Mouse (Mus musculus) monocyte, adult 5-6 weeks (primary cell): ENCODE data around the gene Hnmt. TPM values are rescaled to one million over a fixed set of nuclear protein-coding genes. Genes with fewer than 3 reads are reported as not detected.
A peak's percentile ranks its signal among the peaks of the same experiment; 100 is the strongest.
"Not testable (repeated sequence)": the region's sequence is repeated elsewhere in the genome, so short reads cannot be mapped to it uniquely, and the experiment has no call there.

Experiments used
- ATAC-seq: fragments of 153-309, 156-312 bp; replicated peaks from 2 replicates; pipeline ENCODE4 v1.8.0; 2017; ENCODE audit warnings: mild to moderate bottlenecking; ENCODE audit not compliant: low TSS enrichment, insufficient number of reproducible peaks, severe bottlenecking, poor library complexity, low FRiP score
- total RNA-seq: library from RNA; stranded (forward); fragments of 200-1000, 200-491, 200-594 nt; gene quantifications from 3 replicates; pipeline ENCODE4 v1.2.3, GENCODE M21; 2017

The Hnmt gene
- 16.4 to 33.7 TPM (median 26.7 TPM) in 3 replicates for total RNA-seq

- ATAC-seq, result no peak
Observed at GRCm38 (mm10) chr2:24049344-24049990, at the start of gene Hnmt. Hnmt (minus strand) TSS chr2:24049394.

GRCm38 (mm10) chr2:24096495-24096894 lies 47.3 kb upstream of the Hnmt start, which contains the start of gene Tbpl2:
Tbpl2 (minus strand) TSS chr2:24096595.
- no peak for ATAC-seq

- ATAC-seq, result no peak
Observed at GRCm38 (mm10) chr2:24090921-24091320, 41.7 kb upstream of the Hnmt start.

GRCm38 (mm10) chr2:24050459-24050858 lies 1.3 kb upstream of the Hnmt start:
- no peak for ATAC-seq

GRCm38 (mm10) chr2:24048480-24049097 lies 605 bp downstream of the Hnmt start:
- 0 out of 2 replicates have a peak, but pooled peaks have one; percentile 31 for ATAC-seq

GRCm38 (mm10) chr2:24047551-24048479 lies 1.4 kb downstream of the Hnmt start:
- ATAC-seq, result no peak

- ATAC-seq, result no peak
Observed at GRCm38 (mm10) chr2:24042901-24043300, 6.3 kb downstream of the Hnmt start.

GRCm38 (mm10) chr2:24040531-24040930 lies 8.7 kb downstream of the Hnmt start:
- no peak for ATAC-seq

- ATAC-seq, result not testable (repeated sequence)
Observed at GRCm38 (mm10) chr2:24019386-24019785, 29.8 kb downstream of the Hnmt start.

- ATAC-seq, result no peak
Observed at GRCm38 (mm10) chr2:24018966-24019365, 30.2 kb downstream of the Hnmt start.

- no peak for ATAC-seq
Observed at GRCm38 (mm10) chr2:24014957-24015356, 34.2 kb downstream of the Hnmt start.

GRCm38 (mm10) chr2:23999323-23999722 lies 49.9 kb downstream of the Hnmt start:
- ATAC-seq, result no peak

GRCm38 (mm10) chr2:23998836-23999235 lies 50.4 kb downstream of the Hnmt start:
- no peak for ATAC-seq

GRCm38 (mm10) chr2:23996830-23997229 lies 52.4 kb downstream of the Hnmt start:
- ATAC-seq, result no peak

GRCm38 (mm10) chr2:23990034-23990573 lies 59.1 kb downstream of the Hnmt start:
- not testable (repeated sequence) for ATAC-seq

- ATAC-seq, result no peak
Observed at GRCm38 (mm10) chr2:23987283-23987682, 61.9 kb downstream of the Hnmt start.

- ATAC-seq, result no peak
Observed at GRCm38 (mm10) chr2:23983343-23983742, 65.9 kb downstream of the Hnmt start.

GRCm38 (mm10) chr2:23982860-23983259 lies 66.3 kb downstream of the Hnmt start:
- ATAC-seq, result no peak

GRCm38 (mm10) chr2:23960659-23961274 lies 88.4 kb downstream of the Hnmt start:
- ATAC-seq, result not testable (repeated sequence)
